In the genomic region with DNA sequence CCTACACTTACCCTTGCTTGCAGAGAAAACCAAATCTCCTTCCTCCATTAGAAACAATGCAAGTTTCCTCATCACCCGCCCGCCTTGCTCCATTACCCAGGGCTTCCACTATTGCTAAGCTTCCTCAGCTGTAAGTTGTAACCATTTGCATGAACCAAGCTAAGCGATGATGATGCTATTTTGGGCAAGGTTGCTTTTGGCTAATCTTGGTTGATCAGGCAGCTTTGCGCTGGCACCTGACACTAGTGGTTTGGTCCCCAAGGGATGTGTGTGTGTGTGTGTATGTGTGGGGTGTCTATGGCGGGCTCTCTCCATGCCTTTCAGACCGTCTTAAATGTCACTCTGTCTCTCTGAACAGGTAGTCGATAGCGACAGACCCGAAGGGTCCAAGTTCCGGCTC, we compare ENCODE assay signal across 25 mouse cellular contexts.
"Had no signal": no experiment of that assay in that cellular context is flagged by ENCODE, and none has a peak within 500 bp of the region (broad histone marks: within the 10 kb centered on the region; RNA-seq: fewer than 3 reads in every experiment).

No protein-coding gene starts in this region.

- H3K27me3 ChIP-seq: embryonic facial prominence, embryonic 15.5 days; forebrain, embryonic 13.5 days; forebrain, embryonic 15.5 days had no signal

- H3K4me3 ChIP-seq: embryonic facial prominence, embryonic 10.5 days; embryonic facial prominence, embryonic 12.5 days; embryonic facial prominence, embryonic 13.5 days; embryonic facial prominence, embryonic 15.5 days; erythroblast, embryonic 14.5 days; forebrain, embryonic 10.5 days; forebrain, embryonic 12.5 days; forebrain, embryonic 13.5 days; forebrain, embryonic 15.5 days; gastrocnemius, adult 2 months; heart, adult 2 months; heart, embryonic 10.5 days had no signal

- H3K36me3 ChIP-seq: embryonic facial prominence, embryonic 10.5 days; embryonic facial prominence, embryonic 12.5 days; embryonic facial prominence, embryonic 13.5 days; embryonic facial prominence, embryonic 15.5 days; forebrain, embryonic 10.5 days; forebrain, embryonic 12.5 days; forebrain, embryonic 15.5 days; heart, embryonic 10.5 days had no signal

- H3K27ac ChIP-seq: embryonic facial prominence, embryonic 10.5 days; embryonic facial prominence, embryonic 12.5 days; embryonic facial prominence, embryonic 13.5 days; embryonic facial prominence, embryonic 15.5 days; forebrain, embryonic 10.5 days; forebrain, embryonic 12.5 days; forebrain, embryonic 13.5 days; forebrain, embryonic 15.5 days; gastrocnemius, adult 2 months; heart, adult 2 months; heart, embryonic 10.5 days had no signal

- ATAC-seq: forebrain, embryonic 16.5 days; forebrain, postnatal 0 days had no signal

- DNase-seq: cerebellum, adult 9-11 months; cerebellum, postnatal 10 days; cerebellum, postnatal 14 days; cerebellum, postnatal 25 days; cerebellum, postnatal 36 days; embryo, embryonic 11 days; forebrain, postnatal 0 days; gastrocnemius, adult 2 months; gastrocnemius, postnatal 10 days; gastrocnemius, postnatal 14 days; gastrocnemius, postnatal 25 days; gastrocnemius, postnatal 36 days; heart, adult 18-20 months; heart, adult 2 months had no signal

- H3K9ac ChIP-seq: embryonic facial prominence, embryonic 12.5 days; embryonic facial prominence, embryonic 13.5 days; embryonic facial prominence, embryonic 15.5 days; forebrain, embryonic 12.5 days; forebrain, embryonic 13.5 days; forebrain, embryonic 15.5 days; forebrain, postnatal 0 days had no signal

- H3K4me1 ChIP-seq: embryonic facial prominence, embryonic 10.5 days; embryonic facial prominence, embryonic 12.5 days; embryonic facial prominence, embryonic 15.5 days; forebrain, embryonic 12.5 days; heart, embryonic 10.5 days had no signal

- H3K4me2 ChIP-seq: embryonic facial prominence, embryonic 12.5 days; embryonic facial prominence, embryonic 13.5 days; embryonic facial prominence, embryonic 15.5 days; forebrain, embryonic 12.5 days; forebrain, embryonic 13.5 days; forebrain, embryonic 15.5 days had no signal

- H3K9me3 ChIP-seq: embryonic facial prominence, embryonic 10.5 days; embryonic facial prominence, embryonic 12.5 days; embryonic facial prominence, embryonic 13.5 days; embryonic facial prominence, embryonic 15.5 days; forebrain, embryonic 10.5 days; forebrain, embryonic 12.5 days; forebrain, embryonic 13.5 days; forebrain, embryonic 15.5 days; heart, embryonic 10.5 days had no signal
